Mouse (Mus musculus): Measurements from ENCODE around the gene Spint2. TPM values are rescaled to one million over a fixed set of nuclear protein-coding genes. Genes with fewer than 3 reads are reported as not detected.

The Spint2 gene
- polyA plus RNA-seq, 1 experiment from 2014 or later: 722 TPM

GRCm38 (mm10) chr7:29309749-29310148, 28.0 kb upstream of the Spint2 start:
- ATAC-seq: no peak
- no peak for TF ChIP-seq CTCF (IDR thresholded peaks at IDR 0.05; ENCODE audit: low read depth)
- Histone ChIP-seq H3K4me1 (replicated peaks; ENCODE audit: control insufficient read depth, insufficient read depth, low read length) (no peaks in the 10 kb centered on the region; the same call in 1 of the 2 replicates), H3K27me3 (replicated peaks; ENCODE audit: control insufficient read depth, insufficient read depth, low read length) (peaks cover 23% of the 10 kb centered on the region), H3K36me3 (ENCODE audit: control insufficient read depth, insufficient read depth) (no peaks in the 10 kb centered on the region), H3K27ac (ENCODE audit: low read depth, low read length) (no peak overlapping the region), H3K4me3 (ENCODE audit: low read depth, low read length) (peak overlapping the region; percentile 44), H3K4me2 (replicated peaks; ENCODE audit: low read depth) (peak overlapping the region; percentile 83), H3K9me3 (ENCODE audit: control insufficient read depth) (no peaks in the 10 kb centered on the region), H3K9ac (ENCODE audit: low read depth, low read length) (peak overlapping the region; percentile 38; the same call in 1 of the 2 replicates)
- WGBS: 8% methylated on average over 5 of the region's 5 CpGs

DNA sequence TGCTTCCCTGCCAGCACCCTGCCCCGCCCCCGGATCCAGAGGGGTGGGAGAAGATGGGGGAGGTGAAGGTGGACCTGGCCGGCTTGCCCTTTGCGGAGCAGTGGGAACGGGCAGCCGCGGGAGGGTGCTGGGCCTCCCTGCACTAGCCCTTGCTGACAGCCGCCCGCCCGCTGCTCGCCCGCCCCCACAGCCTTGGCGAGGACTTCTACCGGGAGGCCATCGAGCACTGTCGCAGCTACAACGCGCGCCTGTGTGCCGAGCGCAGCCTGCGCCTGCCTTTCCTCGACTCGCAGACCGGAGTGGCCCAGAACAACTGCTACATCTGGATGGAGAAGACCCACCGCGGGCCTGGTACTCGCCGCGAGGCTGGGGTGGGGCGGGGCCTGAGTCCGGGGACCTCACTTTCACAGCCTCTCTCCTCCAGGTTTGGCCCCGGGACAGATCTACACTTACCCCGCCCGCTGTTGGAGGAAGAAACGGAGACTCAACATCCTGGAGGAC, 27.6 kb upstream of the Spint2 start:
- Histone ChIP-seq H3K27ac (ENCODE audit: low read depth, low read length) (no peak overlapping the region), H3K4me1 (replicated peaks; ENCODE audit: control insufficient read depth, insufficient read depth, low read length) (no peaks in the 10 kb centered on the region; the same call in 1 of the 2 replicates), H3K9me3 (ENCODE audit: control insufficient read depth) (no peaks in the 10 kb centered on the region), H3K4me2 (replicated peaks; ENCODE audit: low read depth) (peak overlapping the region; percentile 83), H3K27me3 (replicated peaks; ENCODE audit: control insufficient read depth, insufficient read depth, low read length) (peaks cover 27% of the 10 kb centered on the region), H3K4me3 (ENCODE audit: low read depth, low read length) (peak overlapping the region; percentile 44), H3K36me3 (ENCODE audit: control insufficient read depth, insufficient read depth) (no peaks in the 10 kb centered on the region), H3K9ac (ENCODE audit: low read depth, low read length) (peak overlapping the region; percentile 38)
- peak; percentile 18; the same call in 1 of the 2 replicates for TF ChIP-seq CTCF (IDR thresholded peaks at IDR 0.05; ENCODE audit: low read depth)
- peak; percentile 4; the same call in 1 of the 2 replicates for ATAC-seq
- under 1% methylated on average over 35 of the region's 36 CpGs for WGBS

DNA sequence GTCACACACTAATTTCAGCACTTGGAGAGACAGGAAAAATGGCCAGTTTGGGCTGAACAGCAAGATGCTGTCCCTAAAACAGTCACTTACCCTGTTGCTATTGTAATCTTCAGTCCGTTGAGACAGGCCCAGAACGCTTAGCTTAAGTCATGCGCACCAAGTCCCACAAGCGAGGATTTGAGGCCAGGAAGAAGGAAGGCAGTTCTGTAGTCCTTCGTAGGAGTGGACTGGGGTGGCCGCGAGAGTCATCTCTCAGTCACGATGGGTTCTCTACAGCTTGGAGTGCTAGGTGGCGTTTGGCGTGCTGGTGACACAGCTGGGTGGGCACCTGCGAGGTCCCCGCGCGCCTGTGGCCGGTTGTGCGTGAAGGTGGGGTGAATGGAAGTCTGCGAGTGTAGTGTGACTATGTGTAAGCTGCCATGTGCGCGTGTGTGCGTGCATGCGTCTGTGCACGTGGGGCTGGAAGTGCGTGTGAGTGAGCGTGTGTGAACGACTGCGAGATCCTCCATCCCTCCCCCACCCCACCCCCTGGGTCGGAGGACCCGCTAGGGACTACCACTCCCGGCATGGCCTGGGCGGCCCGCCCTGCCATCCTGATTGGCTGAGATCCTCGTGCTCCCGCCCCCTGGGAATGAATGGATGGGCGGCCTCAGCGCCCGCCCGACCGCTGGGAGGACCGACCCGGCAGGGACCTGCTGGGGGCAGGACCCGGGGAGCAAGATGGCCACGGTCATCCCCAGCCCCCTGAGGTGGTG, 25.8 kb upstream of the Spint2 start:
- no peaks in the 10 kb centered on the region for H3K9me3 ChIP-seq (ENCODE audit: control insufficient read depth)
- no peak for TF ChIP-seq CTCF (IDR thresholded peaks at IDR 0.05; ENCODE audit: low read depth)
- peak overlapping the region; percentile 56 for H3K4me3 ChIP-seq (ENCODE audit: low read depth, low read length)
- H3K36me3 ChIP-seq (ENCODE audit: control insufficient read depth, insufficient read depth): no peaks in the 10 kb centered on the region
- H3K27ac ChIP-seq (ENCODE audit: low read depth, low read length): no peak overlapping the region
- peak; percentile 53 for ATAC-seq
- H3K4me2 ChIP-seq (replicated peaks; ENCODE audit: low read depth): peak overlapping the region; percentile 88
- 0 out of 2 replicates have a peak overlapping the region, but pooled peaks have one; percentile 40 for H3K9ac ChIP-seq (ENCODE audit: low read depth, low read length)
- WGBS: 2% methylated on average over 41 of the region's 42 CpGs
- no peaks in the 10 kb centered on the region; the same call in 1 of the 2 replicates for H3K4me1 ChIP-seq (replicated peaks; ENCODE audit: control insufficient read depth, insufficient read depth, low read length)
- peaks cover 42% of the 10 kb centered on the region for H3K27me3 ChIP-seq (replicated peaks; ENCODE audit: control insufficient read depth, insufficient read depth, low read length)

DNA sequence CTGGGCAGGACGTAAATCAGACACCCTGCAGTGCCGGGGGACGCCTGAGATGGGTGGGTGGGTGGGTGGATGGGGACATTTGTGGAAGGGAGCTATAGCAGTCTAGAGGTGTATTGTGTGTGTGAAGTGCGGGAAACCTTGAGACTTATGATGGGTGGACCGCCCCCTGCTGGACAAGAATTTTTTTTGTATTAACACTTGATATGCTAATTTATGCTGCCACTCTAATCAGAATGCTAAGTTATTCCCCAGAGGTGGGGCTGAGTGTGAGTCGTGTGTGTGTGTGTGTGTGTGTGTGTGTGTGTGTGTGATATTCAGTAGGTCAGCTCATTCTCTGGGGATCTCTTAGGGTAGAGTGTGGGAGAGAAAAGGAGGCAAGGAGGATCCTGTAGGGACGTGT, 24.9 kb upstream of the Spint2 start:
- no peak overlapping the region for H3K9ac ChIP-seq (ENCODE audit: low read depth, low read length)
- no peaks in the 10 kb centered on the region for H3K9me3 ChIP-seq (ENCODE audit: control insufficient read depth)
- H3K27ac ChIP-seq (ENCODE audit: low read depth, low read length): no peak overlapping the region
- TF ChIP-seq CTCF (IDR thresholded peaks at IDR 0.05; ENCODE audit: low read depth): peak; percentile 62
- WGBS: 39% methylated on average over 7 of the region's 7 CpGs
- H3K4me2 ChIP-seq (replicated peaks; ENCODE audit: low read depth): no peak overlapping the region
- ATAC-seq: no peak
- H3K27me3 ChIP-seq (replicated peaks; ENCODE audit: control insufficient read depth, insufficient read depth, low read length): peaks cover 44% of the 10 kb centered on the region
- H3K4me3 ChIP-seq (ENCODE audit: low read depth, low read length): no peak overlapping the region
- H3K4me1 ChIP-seq (replicated peaks; ENCODE audit: control insufficient read depth, insufficient read depth, low read length): no peaks in the 10 kb centered on the region; the same call in 1 of the 2 replicates
- no peaks in the 10 kb centered on the region for H3K36me3 ChIP-seq (ENCODE audit: control insufficient read depth, insufficient read depth)

DNA sequence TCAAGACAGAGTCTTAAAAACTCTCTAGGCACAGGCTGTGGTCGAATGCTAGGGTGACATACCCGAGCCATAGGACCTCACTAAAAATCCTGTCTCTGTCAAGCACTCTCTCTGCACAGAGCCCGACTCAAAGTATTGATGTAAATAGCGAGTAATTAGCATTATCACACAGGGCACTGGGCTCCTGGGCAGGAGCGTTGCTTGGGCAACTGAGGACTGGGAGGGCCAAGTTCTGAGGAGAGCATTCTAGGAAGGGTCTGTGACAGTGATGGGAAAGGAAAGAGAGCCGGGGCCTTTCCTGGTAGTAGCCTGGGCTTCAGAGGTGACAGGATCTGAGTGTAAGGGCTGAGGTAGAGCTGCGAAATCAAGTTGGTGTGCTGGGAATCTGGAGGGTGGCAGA, 24.4 kb upstream of the Spint2 start:
- ATAC-seq: no peak
- 72% methylated on average over 7 of the region's 7 CpGs for WGBS

DNA sequence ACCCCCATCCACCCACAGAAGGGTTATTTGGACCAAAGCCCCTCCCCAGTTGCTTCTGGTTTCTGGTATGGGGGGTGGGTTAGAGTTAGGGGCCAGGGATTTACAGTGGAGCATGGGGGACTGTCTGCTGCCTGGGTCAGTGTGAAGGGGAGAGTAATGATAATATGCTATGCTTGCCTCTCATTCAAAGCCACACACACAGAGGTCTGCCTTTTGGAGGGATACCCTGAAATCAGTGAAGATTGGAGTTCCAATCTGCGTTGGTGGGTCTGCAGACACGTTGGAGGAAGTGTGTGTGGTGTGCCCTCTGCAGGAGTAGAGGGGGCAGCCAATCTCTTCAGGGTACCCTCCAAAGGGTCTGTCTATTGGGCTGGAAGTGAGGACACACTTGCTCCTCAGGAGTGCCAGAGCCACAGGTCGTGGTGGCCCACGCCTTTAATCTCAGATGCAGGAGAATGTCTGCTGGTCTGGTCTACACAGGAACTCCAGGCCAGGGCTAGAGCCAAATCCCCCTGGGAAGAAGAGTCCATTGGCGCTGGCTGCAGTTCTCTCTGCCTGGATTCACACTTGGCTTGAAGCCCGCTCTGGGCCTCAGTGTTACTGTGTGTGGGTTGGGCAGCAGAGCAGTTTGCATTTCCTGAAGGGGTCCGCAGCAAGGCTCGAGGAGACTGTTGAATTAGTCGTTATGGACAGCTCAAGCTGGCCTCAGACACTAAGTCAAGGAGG, 23.7 kb upstream of the Spint2 start:
- Histone ChIP-seq H3K36me3 (ENCODE audit: control insufficient read depth, insufficient read depth) (no peaks in the 10 kb centered on the region), H3K9ac (ENCODE audit: low read depth, low read length) (no peak overlapping the region), H3K4me1 (replicated peaks; ENCODE audit: control insufficient read depth, insufficient read depth, low read length) (no peaks in the 10 kb centered on the region; the same call in 1 of the 2 replicates), H3K27ac (ENCODE audit: low read depth, low read length) (no peak overlapping the region), H3K9me3 (ENCODE audit: control insufficient read depth) (no peaks in the 10 kb centered on the region), H3K4me3 (ENCODE audit: low read depth, low read length) (no peak overlapping the region), H3K27me3 (replicated peaks; ENCODE audit: control insufficient read depth, insufficient read depth, low read length) (peaks cover 44% of the 10 kb centered on the region), H3K4me2 (replicated peaks; ENCODE audit: low read depth) (peak overlapping the region; percentile 79)
- no peak for ATAC-seq
- no peak for TF ChIP-seq CTCF (IDR thresholded peaks at IDR 0.05; ENCODE audit: low read depth)
- WGBS: 47% methylated on average over 9 of the region's 9 CpGs

More for the DNA sequence above, 24.4 kb upstream of the Spint2 start:
- TF ChIP-seq CTCF (IDR thresholded peaks at IDR 0.05; ENCODE audit: low read depth): no peak
- Histone ChIP-seq H3K36me3 (ENCODE audit: control insufficient read depth, insufficient read depth) (no peaks in the 10 kb centered on the region), H3K4me1 (replicated peaks; ENCODE audit: control insufficient read depth, insufficient read depth, low read length) (no peaks in the 10 kb centered on the region; the same call in 1 of the 2 replicates), H3K4me3 (ENCODE audit: low read depth, low read length) (no peak overlapping the region), H3K4me2 (replicated peaks; ENCODE audit: low read depth) (no peak overlapping the region), H3K9me3 (ENCODE audit: control insufficient read depth) (no peaks in the 10 kb centered on the region), H3K27me3 (replicated peaks; ENCODE audit: control insufficient read depth, insufficient read depth, low read length) (peaks cover 44% of the 10 kb centered on the region), H3K9ac (ENCODE audit: low read depth, low read length) (no peak overlapping the region), H3K27ac (ENCODE audit: low read depth, low read length) (no peak overlapping the region)

Measured in intestine, postnatal 0 days (tissue).